Mouse (Mus musculus) small intestine, adult 2 months (tissue): Measurements from ENCODE around the gene Olfr763.

Experiments used
- CTCF ChIP-seq: fragments of 200-500 bp; IDR thresholded peaks from 2 replicates; pipeline ENCODE4 v1.5.1; 2012; ENCODE audit warnings: low read depth, mild to moderate bottlenecking, control low read depth, inconsistent platforms, low read length, moderate library complexity, mixed read lengths; ENCODE audit not compliant: insufficient replicate concordance, insufficient read length; ENCODE audit errors: extremely low read depth
- POLR2A ChIP-seq: fragments of 200-500 bp; IDR thresholded peaks from 2 replicates; pipeline ENCODE4 v1.6.1; 2012; ENCODE audit warnings: low read depth, mild to moderate bottlenecking, control low read depth, inconsistent platforms, low read length, moderate library complexity

- no peak for TF ChIP-seq CTCF
- TF ChIP-seq POLR2A, result no peak
Observed at GRCm38 (mm10) chr10:128965871-128966270, 44.7 kb upstream of the Olfr763 start.
